Mouse (Mus musculus) stomach, embryonic 15.5 days (tissue): ENCODE results near the gene Xlr3b. TPM values are rescaled to one million over a fixed set of nuclear protein-coding genes. Genes with fewer than 3 reads are reported as not detected.

Experiments used
- polyA plus RNA-seq: library from polyadenylated mRNA; unstranded; fragments of >200 nt; fragmentation: Nextera tagmentation; extraction: Ambion mirVana; gene quantifications from 2 replicates; pipeline ENCODE4 v1.2.1, GENCODE M21; 2015

The Xlr3b gene
- polyA plus RNA-seq, 1 experiment from 2014 or later, result 12.4 TPM

Other genes starting within 250 kb of the Xlr3b start
- 11.1 and 13.8 TPM in 2 replicates for gene Zfp185, start 204.9 kb upstream of the Xlr3b start, polyA plus RNA-seq
- gene Pnma5, start 155.1 kb upstream of the Xlr3b start, polyA plus RNA-seq, result 0.14 and 0.17 TPM in 2 replicates
- 0.13 and 0.21 TPM in 2 replicates for gene Pnma3, start 127.4 kb upstream of the Xlr3b start, polyA plus RNA-seq
- 1.9 and 2.1 TPM in 2 replicates for gene Xlr4a, start 109.7 kb upstream of the Xlr3b start, polyA plus RNA-seq
- gene Xlr3a, start 95.1 kb upstream of the Xlr3b start, polyA plus RNA-seq, result 5.8 and 9.2 TPM in 2 replicates
- gene Gm14685, start 75.2 kb upstream of the Xlr3b start, polyA plus RNA-seq, result 0.04 and 0.15 TPM in 2 replicates
- 0.15 TPM in 1 of 2 replicates, not detected in the other for gene Xlr5b, start 43.4 kb upstream of the Xlr3b start, polyA plus RNA-seq
- gene DXBay18, start 42.8 kb upstream of the Xlr3b start, polyA plus RNA-seq, result 0.12 TPM in 1 of 2 replicates, not detected in the other
- gene Spin2d, start 15.2 kb upstream of the Xlr3b start, polyA plus RNA-seq, result not detected in 2 replicates
- gene Xlr4b, start 22.1 kb downstream of the Xlr3b start, polyA plus RNA-seq, result 1.1 and 1.6 TPM in 2 replicates
- 16.8 and 17.5 TPM in 2 replicates for gene F8a, start 36.1 kb downstream of the Xlr3b start, polyA plus RNA-seq
- 0.30 and 0.81 TPM in 2 replicates for gene Xlr4c, start 50.9 kb downstream of the Xlr3b start, polyA plus RNA-seq
- not detected in 2 replicates for gene Xlr3c, start 73.2 kb downstream of the Xlr3b start, polyA plus RNA-seq
- not detected in 2 replicates for gene Xlr5a, start 100.8 kb downstream of the Xlr3b start, polyA plus RNA-seq
- gene Xlr5c, start 100.8 kb downstream of the Xlr3b start, polyA plus RNA-seq, result not detected in 2 replicates
- gene Gm45015, start 144.6 kb downstream of the Xlr3b start, polyA plus RNA-seq, result not detected in 2 replicates
- 11.2 and 11.8 TPM in 2 replicates for gene Zfp275, start 150.4 kb downstream of the Xlr3b start, polyA plus RNA-seq
- gene Gm18336, start 206.5 kb downstream of the Xlr3b start, polyA plus RNA-seq, result not detected in 2 replicates
- gene Zfp92, start 218.9 kb downstream of the Xlr3b start, polyA plus RNA-seq, result 0.21 and 0.40 TPM in 2 replicates
- gene Trex2, start 243.1 kb downstream of the Xlr3b start, polyA plus RNA-seq, result 1.2 and 3.9 TPM in 2 replicates